ENCODE assay signal across 15 mouse cellular contexts in the genomic region with DNA sequence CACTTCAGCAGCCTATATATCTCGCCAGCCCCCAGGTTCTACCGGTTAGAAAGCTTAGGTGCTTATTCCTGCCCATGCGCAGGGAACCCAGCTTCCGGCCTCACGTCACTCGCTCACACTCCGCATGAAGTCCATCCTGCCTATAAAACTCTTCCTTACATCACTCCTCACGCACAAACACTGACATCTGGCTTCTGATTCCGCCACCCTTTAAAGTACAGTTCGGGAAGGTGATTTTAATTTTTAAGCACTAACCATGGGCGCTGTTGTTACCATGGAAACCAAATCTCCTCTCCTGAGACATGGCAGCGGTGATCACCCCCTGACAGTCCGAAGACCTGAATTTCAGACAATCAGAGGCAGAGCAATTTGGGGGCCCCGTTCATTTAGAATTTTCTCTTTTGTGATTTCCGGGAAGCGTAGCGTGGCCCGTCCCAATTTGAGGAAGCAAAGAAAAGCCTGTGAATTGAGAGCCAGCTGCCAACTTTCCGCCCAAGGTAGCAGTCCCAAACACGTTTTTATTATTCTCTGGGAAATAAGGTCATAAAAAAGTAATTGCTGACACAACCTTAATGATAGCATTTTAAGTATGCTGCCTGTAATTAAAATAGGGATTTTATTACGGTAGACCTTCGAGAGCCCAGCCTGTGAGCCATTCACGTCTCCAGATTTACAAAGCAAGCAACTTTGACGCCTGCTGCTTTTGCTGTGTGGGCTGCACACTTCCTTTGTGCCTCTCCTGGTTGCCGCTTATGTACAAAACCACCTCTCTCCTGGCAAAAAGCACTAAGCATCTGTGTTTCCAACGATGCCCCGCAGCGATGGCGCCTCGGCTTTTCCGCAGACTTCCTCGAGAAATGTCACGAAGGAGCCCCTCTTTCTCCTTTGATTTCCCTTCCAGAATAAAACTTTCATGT.
DNase-seq lines count a peak whose midpoint lies in the region; ATAC-seq lines count a peak whose summit lies in the region.
"Had no signal": no experiment of that assay in that cellular context is flagged by ENCODE, and none has a peak within 500 bp of the region (broad histone marks: within the 10 kb centered on the region; RNA-seq: fewer than 3 reads in every experiment).

No protein-coding gene starts in this region.

- peak; percentile 54 for ATAC-seq in midbrain, embryonic 16.5 days

- H3K27ac ChIP-seq in midbrain, embryonic 16.5 days (ENCODE audit: low read length): peak overlapping the region; percentile 49
- H3K27ac ChIP-seq: embryonic facial prominence, embryonic 13.5 days; liver, embryonic 14.5 days; macrophage had no signal

- no peak overlapping the region for H3K9ac ChIP-seq in midbrain, embryonic 16.5 days (ENCODE audit: low read depth, low read length)
- H3K9ac ChIP-seq: embryonic facial prominence, embryonic 13.5 days; liver, embryonic 14.5 days had no signal

- H3K4me3 ChIP-seq in midbrain, embryonic 16.5 days (ENCODE audit: low read depth, low read length): peak overlapping the region; percentile 17; the same call in 1 of the 2 replicates
- H3K4me3 ChIP-seq: embryonic facial prominence, embryonic 13.5 days had no signal

- H3K4me1 ChIP-seq in midbrain, embryonic 16.5 days (ENCODE audit: control insufficient read depth, insufficient read depth, low read length): peaks cover 5% of the 10 kb centered on the region; the same call in 1 of the 2 replicates
- H3K4me1 ChIP-seq: embryonic facial prominence, embryonic 13.5 days had no signal

- H3K4me2 ChIP-seq in midbrain, embryonic 16.5 days (ENCODE audit: low read length): peak overlapping the region; percentile 48
- H3K4me2 ChIP-seq: embryonic facial prominence, embryonic 13.5 days had no signal

- H3K9me3 ChIP-seq in midbrain, embryonic 16.5 days (replicated peaks; ENCODE audit: control insufficient read depth, low read length, poor library complexity, severe bottlenecking): no peaks in the 10 kb centered on the region
- H3K9me3 ChIP-seq: embryonic facial prominence, embryonic 13.5 days had no signal

- H3K36me3 ChIP-seq in midbrain, embryonic 16.5 days (ENCODE audit: control insufficient read depth, insufficient read depth, low read length): no peaks in the 10 kb centered on the region
- H3K36me3 ChIP-seq: embryonic facial prominence, embryonic 13.5 days had no signal

- WGBS in large intestine, adult 2 months: 63% methylated on average over 33 of the region's 33 CpGs
- 64% methylated on average over 33 of the region's 33 CpGs for WGBS in midbrain, embryonic 16.5 days

- DNase-seq in frontal cortex, postnatal 36 days (ENCODE audit: low spot score in 2 of 2): peak; percentile 32 to 39
- DNase-seq in frontal cortex, postnatal 25 days (ENCODE audit: low spot score in 2 of 2): no peak
- peak; percentile 13 for DNase-seq in ZHBTc4 (ENCODE audit: low read depth, low spot score)
- peak; percentile 6 for DNase-seq in large intestine, adult 2 months (ENCODE audit: low read depth, low spot score)
- no peak for DNase-seq in yolk sac, embryonic 10.5 days (ENCODE audit: low spot score)
- DNase-seq in embryo, embryonic 10.5 days (ENCODE audit: low spot score): no peak
- no peak for DNase-seq in kidney, postnatal 36 days
- DNase-seq: adrenal gland, postnatal 25 days; cerebellum, adult 8-10 months; heart, postnatal 10 days; kidney, postnatal 10 days had no signal

- H3K27me3 ChIP-seq in midbrain, embryonic 16.5 days (ENCODE audit: control insufficient read depth, insufficient read depth, low read depth, low read length): no peaks in the 10 kb centered on the region
- H3K27me3 ChIP-seq: embryonic facial prominence, embryonic 13.5 days had no signal

Comparison
In these comparisons a context has a peak if more than half of its experiments do, and no peak if none do; other contexts are left out.
1. DNase-seq: peak in frontal cortex, postnatal 36 days (2 of 2), ZHBTc4 (single experiment) and large intestine, adult 2 months (single experiment); none in frontal cortex, postnatal 25 days (0 of 2), yolk sac, embryonic 10.5 days (single experiment), embryo, embryonic 10.5 days (single experiment) and kidney, postnatal 36 days (0 of 2).